Mouse (Mus musculus) hematopoietic stem cell, adult 5-6 weeks (primary cell): ENCODE results near the gene Ptch1. TPM values are rescaled to one million over a fixed set of nuclear protein-coding genes. Genes with fewer than 3 reads are reported as not detected.

Source experiments
- ATAC-seq, 2 experiments: fragments of 125-278 bp in 1 of 2; replicated peaks in 1 of 2; 2 replicates each; pipeline ENCODE4 v1.8.0; 2016 to 2017; ENCODE audit warnings: inconsistent platforms in 2 of 2, mild to moderate bottlenecking in 2 of 2, moderate number of reproducible peaks in 2 of 2, low read depth in 1 of 2, moderate TSS enrichment in 1 of 2; ENCODE audit not compliant: low FRiP score in 2 of 2, poor library complexity in 2 of 2, severe bottlenecking in 2 of 2, insufficient read depth in 1 of 2, low TSS enrichment in 1 of 2
- total RNA-seq: library from RNA; stranded (forward); fragments of 172-1452, 232-1000 nt; gene quantifications from 2 replicates; pipeline ENCODE4 v1.2.3, GENCODE M21; 2017

Ptch1 gene
- total RNA-seq, 1 experiment from 2014 or later: 13.2 TPM

GRCm38 (mm10) chr13:63545291-63545690 is 28.1 kb downstream of the Ptch1 start:
- ATAC-seq: no peak

GRCm38 (mm10) chr13:63544967-63545253 is 28.5 kb downstream of the Ptch1 start:
- no peak for ATAC-seq

GRCm38 (mm10) chr13:63544119-63544966 is 29.1 kb downstream of the Ptch1 start:
- ATAC-seq: no peak

GRCm38 (mm10) chr13:63543459-63543858 is 29.9 kb downstream of the Ptch1 start:
- ATAC-seq: no peak

- no peak for ATAC-seq
These were observed 30.5 kb downstream of the Ptch1 start for GRCm38 (mm10) chr13:63542796-63543384.

GRCm38 (mm10) chr13:63541510-63541909 is 31.9 kb downstream of the Ptch1 start:
- no peak for ATAC-seq

- ATAC-seq: no peak
These were observed 32.8 kb downstream of the Ptch1 start for GRCm38 (mm10) chr13:63540584-63540983.

GRCm38 (mm10) chr13:63534981-63535380 is 38.4 kb downstream of the Ptch1 start:
- ATAC-seq: no peak

GRCm38 (mm10) chr13:63530857-63531256 is 42.5 kb downstream of the Ptch1 start:
- ATAC-seq: no peak

GRCm38 (mm10) chr13:63530371-63530764 is 43.0 kb downstream of the Ptch1 start:
- ATAC-seq: no peak

GRCm38 (mm10) chr13:63529602-63530370 is 43.6 kb downstream of the Ptch1 start:
- ATAC-seq: no peak

- ATAC-seq: no peak
These were observed 44.5 kb downstream of the Ptch1 start for GRCm38 (mm10) chr13:63528852-63529251.

GRCm38 (mm10) chr13:63528164-63528675 is 45.2 kb downstream of the Ptch1 start:
- peak; percentile 97 for ATAC-seq

- no peak for ATAC-seq
These were observed 47.7 kb downstream of the Ptch1 start for GRCm38 (mm10) chr13:63525571-63526197.

- ATAC-seq: no peak
These were observed 48.5 kb downstream of the Ptch1 start for GRCm38 (mm10) chr13:63524608-63525570.

GRCm38 (mm10) chr13:63524061-63524460 is 49.3 kb downstream of the Ptch1 start:
- no peak for ATAC-seq

- no peak for ATAC-seq
These were observed 50.6 kb downstream of the Ptch1 start for GRCm38 (mm10) chr13:63522832-63523231.
